Mouse (Mus musculus) limb, embryonic 12.5 days (tissue): ENCODE results near the gene C2. TPM values are rescaled to one million over a fixed set of nuclear protein-coding genes. Genes with fewer than 3 reads are reported as not detected.

Source experiments
- ATAC-seq: fragments of 200-750 bp; cut with Nextera tagmentation; 2 replicates; pipeline ENCODE4 v1.8.0; 2017; ENCODE audit warnings: low read depth, moderate TSS enrichment; ENCODE audit not compliant: insufficient number of reproducible peaks, insufficient read depth, low FRiP score, low TSS enrichment
- H3K27ac ChIP-seq: fragments of 300-500 bp; sonication (generic); 2 replicates; pipeline ENCODE4 v1.5.1; 2016; ENCODE audit warnings: mild to moderate bottlenecking, moderate library complexity
- H3K27me3 ChIP-seq: fragments of 300-500 bp; sonication (generic); 2 replicates; pipeline ENCODE4 v1.6.1; 2016; ENCODE audit warnings: mild to moderate bottlenecking, moderate library complexity
- H3K36me3 ChIP-seq: fragments of 300-500 bp; sonication (generic); 2 replicates; pipeline ENCODE4 v1.6.1; 2016; ENCODE audit warnings: mild to moderate bottlenecking, moderate library complexity
- H3K4me1 ChIP-seq: fragments of 300-500 bp; sonication (generic); replicated peaks from 2 replicates; pipeline ENCODE4 v1.6.1; 2016
- H3K4me2 ChIP-seq: fragments of 300-500 bp; sonication (generic); 2 replicates; pipeline ENCODE4 v1.6.1; 2016; ENCODE audit warnings: mild to moderate bottlenecking, moderate library complexity
- H3K4me3 ChIP-seq: fragments of 300-500 bp; sonication (generic); replicated peaks from 2 replicates; pipeline ENCODE4 v1.5.1; 2016; ENCODE audit warnings: mild to moderate bottlenecking
- H3K9ac ChIP-seq: fragments of 300-500 bp; sonication (generic); replicated peaks from 2 replicates; pipeline ENCODE4 v1.6.1; 2016; ENCODE audit warnings: mild to moderate bottlenecking, moderate library complexity
- H3K9me3 ChIP-seq: fragments of 300-500 bp; sonication (generic); 2 replicates; pipeline ENCODE4 v1.6.1; 2016; ENCODE audit warnings: mild to moderate bottlenecking, moderate library complexity
- WGBS: fragments of 180-500 bp; shearing (Covaris S2); methylation state at CpG from one replicate; pipeline ENCODE4 v1.1.7; 2016; 5-methylcytosine and 5-hydroxymethylcytosine counted together
- polyA plus RNA-seq: library from polyadenylated mRNA; unstranded; fragments of >200 nt; fragmentation: Nextera tagmentation; extraction: Ambion mirVana; gene quantifications from 2 replicates; pipeline ENCODE4 v1.2.1, GENCODE M21; 2016

Gene C2
- 0.84 and 1.1 TPM in 2 replicates for polyA plus RNA-seq

DNA sequence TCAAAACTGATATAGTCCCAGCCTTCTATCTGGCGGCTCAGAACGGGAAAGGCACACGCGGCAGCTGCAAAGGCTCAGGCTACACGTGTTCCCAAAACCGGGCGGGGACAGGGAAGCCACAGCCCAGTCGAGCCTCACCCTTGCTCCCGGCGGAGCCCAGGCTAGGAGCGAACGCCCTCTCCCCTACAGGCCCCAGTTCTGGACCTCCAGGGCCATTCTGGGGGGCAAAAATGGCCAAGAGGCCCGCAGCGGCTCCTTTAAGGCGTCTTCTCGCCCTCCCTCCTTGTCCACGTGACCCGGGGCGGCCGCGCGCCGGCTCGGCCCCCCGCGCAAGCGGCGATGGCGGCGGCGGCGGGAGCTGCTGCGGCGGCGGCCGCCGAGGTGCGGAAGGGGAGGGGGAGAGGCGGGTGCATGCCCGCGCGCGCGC is at the start of gene C2, which contains the start of gene Ehmt2:
TSS of gene C2 (minus strand) at position 106 of the 427 bp plus-strand sequence.
TSS of gene Ehmt2 (plus strand) at position 310 of the 427 bp plus-strand sequence.
- no peak for ATAC-seq
- Histone ChIP-seq H3K4me1 (peaks cover 45% of the 10 kb centered on the region), H3K27me3 (no peaks in the 10 kb centered on the region), H3K9ac (peak within 1 kb of the TSS; percentile 98), H3K4me3 (peak within 1 kb of the TSS; percentile 99), H3K4me2 (peak within 1 kb of the TSS; percentile 91), H3K27ac (peak within 1 kb of the TSS; percentile 97), H3K9me3 (no peaks in the 10 kb centered on the region), H3K36me3 (peaks cover 34% of the 10 kb centered on the region)
- under 1% methylated on average over 28 of the region's 44 CpGs for WGBS

DNA sequence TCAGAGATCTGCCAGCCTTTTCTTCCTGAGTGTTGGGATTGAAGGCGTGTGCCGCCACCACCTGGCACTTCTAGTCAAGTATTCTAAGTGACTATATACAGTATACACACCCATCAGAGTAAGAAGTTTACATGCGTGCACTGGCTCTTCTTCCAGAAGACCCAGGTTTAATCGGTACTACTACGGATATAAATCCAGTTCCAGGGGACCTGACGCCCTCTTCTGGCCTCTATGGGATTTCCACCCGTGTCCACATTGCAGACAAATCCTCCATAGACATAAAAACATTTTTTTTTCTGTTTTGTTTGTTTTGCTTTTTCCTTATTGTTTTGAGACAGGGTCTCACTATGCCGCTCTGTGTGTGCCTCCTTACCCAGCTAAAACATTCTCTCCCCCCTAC is 49.5 kb upstream of the C2 start:
- no peak overlapping the region for H3K9ac ChIP-seq
- H3K4me1 ChIP-seq: peaks cover 9% of the 10 kb centered on the region
- no peaks in the 10 kb centered on the region for H3K9me3 ChIP-seq
- WGBS: 25% methylated on average over 8 of the region's 8 CpGs
- H3K27me3 ChIP-seq: no peaks in the 10 kb centered on the region
- peaks cover 22% of the 10 kb centered on the region for H3K36me3 ChIP-seq
- H3K4me2 ChIP-seq: no peak overlapping the region
- ATAC-seq: no peak
- H3K4me3 ChIP-seq: no peak overlapping the region
- H3K27ac ChIP-seq: no peak overlapping the region

DNA sequence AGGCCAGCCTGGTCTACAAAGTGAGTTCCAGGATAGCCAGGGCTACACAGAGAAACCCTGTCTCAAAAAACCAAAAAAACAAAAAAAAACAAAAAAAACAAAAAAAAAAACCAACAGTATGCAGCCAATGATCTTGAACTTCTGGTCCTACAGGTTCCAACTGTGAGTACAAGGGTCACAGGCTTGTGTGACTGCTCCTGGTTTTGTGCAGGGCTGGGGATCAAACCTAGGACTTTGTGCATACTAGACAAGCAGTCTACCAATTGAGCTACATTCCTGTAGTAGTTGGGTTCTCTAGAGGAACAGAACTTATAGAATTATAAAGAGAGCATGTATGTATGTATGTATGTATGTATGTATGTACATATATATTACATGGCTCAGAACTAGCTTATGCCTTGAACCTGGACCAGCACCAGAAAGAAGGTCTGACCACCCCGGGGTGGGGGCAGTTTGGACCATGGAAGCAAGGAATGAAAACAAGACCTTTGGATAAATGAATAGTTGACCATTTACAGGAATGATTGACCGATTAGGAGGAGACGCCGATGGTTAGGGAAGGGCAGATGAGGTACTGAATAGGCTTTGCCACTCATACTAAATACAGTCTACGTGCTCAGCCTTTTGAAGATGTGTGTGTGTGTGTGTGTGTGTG is 48.5 kb upstream of the C2 start:
- peaks cover 13% of the 10 kb centered on the region for H3K4me1 ChIP-seq
- no peak overlapping the region for H3K9ac ChIP-seq
- H3K27ac ChIP-seq: no peak overlapping the region
- peaks cover 22% of the 10 kb centered on the region for H3K36me3 ChIP-seq
- no peak overlapping the region for H3K4me2 ChIP-seq
- no peak overlapping the region for H3K4me3 ChIP-seq
- ATAC-seq: no peak
- H3K27me3 ChIP-seq: no peaks in the 10 kb centered on the region
- WGBS: 85% methylated on average over 5 of the region's 5 CpGs
- H3K9me3 ChIP-seq: no peaks in the 10 kb centered on the region

DNA sequence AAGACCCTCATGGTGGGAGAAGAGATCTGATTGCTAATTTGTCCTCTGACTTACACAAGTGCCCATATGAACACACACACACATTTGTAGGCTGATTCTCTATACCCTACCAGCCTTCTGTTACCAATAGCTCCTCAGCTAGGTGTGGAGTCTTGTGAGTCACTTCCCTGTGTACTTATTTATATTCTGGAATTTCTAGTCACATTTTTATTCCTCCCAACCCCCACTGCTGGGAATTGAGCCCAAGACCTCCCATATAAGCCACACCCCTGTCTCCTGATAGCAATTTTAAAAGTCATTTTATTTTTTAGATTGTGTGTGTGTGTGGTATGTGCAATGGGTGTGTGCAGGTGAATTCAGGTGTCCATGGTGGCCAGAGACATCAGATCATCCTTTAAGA is 46.3 kb upstream of the C2 start:
- Histone ChIP-seq H3K9me3 (no peaks in the 10 kb centered on the region), H3K36me3 (peaks cover 1% of the 10 kb centered on the region), H3K27me3 (no peaks in the 10 kb centered on the region), H3K4me1 (peaks cover 7% of the 10 kb centered on the region), H3K4me3 (no peak overlapping the region), H3K27ac (no peak overlapping the region), H3K9ac (no peak overlapping the region), H3K4me2 (no peak overlapping the region)
- no peak for ATAC-seq

DNA sequence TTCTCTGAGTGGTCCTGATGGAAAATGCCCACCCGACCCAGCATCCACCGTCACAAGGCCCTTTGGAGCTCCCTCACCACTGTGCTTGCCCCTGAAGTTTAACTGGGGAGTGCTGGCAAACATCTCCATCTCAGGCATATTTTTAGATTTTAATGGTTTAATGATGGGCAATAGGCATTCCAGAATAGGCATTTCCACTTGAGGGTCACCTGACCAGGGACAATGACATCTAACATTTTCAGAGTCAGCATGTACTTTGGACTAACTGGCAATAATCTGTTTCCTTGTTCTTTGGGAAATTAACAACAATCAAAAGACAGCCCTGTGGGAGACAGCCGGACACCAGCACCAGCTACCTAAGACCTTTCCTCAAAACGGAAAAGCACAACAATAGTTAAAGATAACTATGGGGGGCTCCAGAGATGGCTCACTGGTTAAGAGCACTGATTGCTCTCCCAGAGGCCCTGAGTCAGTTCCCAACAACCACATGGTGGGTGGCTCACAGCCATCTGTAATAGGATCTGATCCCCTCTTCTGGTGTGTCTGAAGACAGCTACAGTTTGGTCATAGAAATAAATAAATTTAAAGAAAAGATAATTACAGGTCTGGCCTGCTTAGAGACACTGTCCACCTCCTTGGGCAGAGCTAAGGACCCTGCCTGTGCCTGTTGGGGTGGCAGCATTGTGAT is 45.2 kb upstream of the C2 start:
- Histone ChIP-seq H3K4me1 (peaks cover 7% of the 10 kb centered on the region), H3K4me2 (no peak overlapping the region), H3K4me3 (no peak overlapping the region), H3K27me3 (no peaks in the 10 kb centered on the region), H3K9me3 (no peaks in the 10 kb centered on the region), H3K36me3 (no peaks in the 10 kb centered on the region), H3K9ac (no peak overlapping the region), H3K27ac (no peak overlapping the region)
- ATAC-seq: no peak
- WGBS: 84% methylated on average over 4 of the region's 4 CpGs

DNA sequence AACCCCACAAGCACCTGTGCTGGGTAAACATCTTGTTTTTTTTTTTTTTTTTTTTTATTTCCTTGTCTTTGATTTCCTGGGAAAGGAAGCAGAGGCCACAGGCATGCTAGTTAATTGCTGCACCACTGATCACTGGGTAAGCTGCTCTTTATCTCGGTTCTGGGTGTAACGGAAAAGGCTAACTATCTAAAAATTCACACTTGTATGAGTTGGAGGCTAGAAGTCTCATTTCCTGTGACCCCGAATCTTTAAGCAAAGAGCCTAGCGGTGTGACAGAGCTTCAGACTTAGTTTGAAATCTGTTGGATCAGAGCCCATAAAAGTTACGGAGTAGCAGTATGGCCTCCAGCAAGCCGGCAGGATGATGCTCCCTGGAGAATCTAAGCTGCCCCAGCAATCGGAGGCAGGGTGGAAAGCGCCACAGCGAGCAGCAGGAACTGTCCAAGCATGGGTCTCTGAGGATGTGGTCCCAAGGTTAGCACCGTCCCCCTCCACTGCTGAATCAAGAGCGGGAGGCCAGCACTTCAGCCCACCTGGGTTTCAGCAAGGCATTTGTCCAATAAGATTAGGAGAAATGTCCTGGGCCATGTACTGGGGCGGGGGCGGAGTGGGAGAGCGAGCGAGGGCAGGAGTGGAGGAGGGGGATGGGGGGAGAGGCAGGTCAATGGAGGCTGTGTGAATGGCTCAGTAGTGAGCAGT is 43.4 kb upstream of the C2 start:
- H3K36me3 ChIP-seq: no peaks in the 10 kb centered on the region
- H3K9ac ChIP-seq: peak overlapping the region; percentile 49
- H3K4me2 ChIP-seq: peak overlapping the region; percentile 70
- 0 out of 2 replicates have a peak, but pooled peaks have one; percentile 58 for ATAC-seq
- H3K27me3 ChIP-seq: no peaks in the 10 kb centered on the region
- H3K9me3 ChIP-seq: no peaks in the 10 kb centered on the region
- peak overlapping the region; percentile 62; the same call in 1 of the 2 replicates for H3K27ac ChIP-seq
- peaks cover 7% of the 10 kb centered on the region for H3K4me1 ChIP-seq
- H3K4me3 ChIP-seq: peak overlapping the region; percentile 37
- 5% methylated on average over 15 of the region's 15 CpGs for WGBS

DNA sequence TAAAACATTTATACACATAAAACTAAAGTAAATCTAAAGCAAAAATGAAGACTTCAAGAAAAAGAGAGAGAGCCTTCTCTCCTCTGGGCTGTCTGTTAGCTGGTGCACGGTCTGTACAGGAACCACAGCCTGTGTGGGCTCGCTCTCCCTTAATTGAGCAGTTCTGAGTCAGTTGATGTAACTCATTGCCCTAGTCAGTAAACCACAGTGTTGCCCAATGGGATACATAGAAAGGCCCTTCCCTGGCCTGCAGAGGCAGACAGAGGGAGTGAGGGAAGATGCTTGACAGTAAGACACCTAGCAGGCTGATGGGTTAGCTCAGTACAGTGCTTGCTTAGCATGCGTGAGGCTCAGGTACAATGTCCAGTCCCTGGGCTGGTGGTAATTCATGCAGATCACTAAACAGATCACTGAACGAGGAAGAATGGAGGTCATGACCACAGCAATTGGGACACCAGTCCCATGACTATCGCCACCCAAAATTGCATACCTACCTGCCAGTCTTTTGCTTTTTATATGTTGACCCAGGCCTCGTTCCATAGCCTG is 40.0 kb upstream of the C2 start:
- no peak for ATAC-seq
- H3K4me1 ChIP-seq: peaks cover 7% of the 10 kb centered on the region
- 81% methylated on average over 6 of the region's 6 CpGs for WGBS
- H3K36me3 ChIP-seq: peaks cover 23% of the 10 kb centered on the region
- no peaks in the 10 kb centered on the region for H3K9me3 ChIP-seq
- no peak overlapping the region for H3K4me2 ChIP-seq
- no peak overlapping the region for H3K27ac ChIP-seq
- H3K9ac ChIP-seq: no peak overlapping the region
- H3K27me3 ChIP-seq: no peaks in the 10 kb centered on the region
- H3K4me3 ChIP-seq: no peak overlapping the region

DNA sequence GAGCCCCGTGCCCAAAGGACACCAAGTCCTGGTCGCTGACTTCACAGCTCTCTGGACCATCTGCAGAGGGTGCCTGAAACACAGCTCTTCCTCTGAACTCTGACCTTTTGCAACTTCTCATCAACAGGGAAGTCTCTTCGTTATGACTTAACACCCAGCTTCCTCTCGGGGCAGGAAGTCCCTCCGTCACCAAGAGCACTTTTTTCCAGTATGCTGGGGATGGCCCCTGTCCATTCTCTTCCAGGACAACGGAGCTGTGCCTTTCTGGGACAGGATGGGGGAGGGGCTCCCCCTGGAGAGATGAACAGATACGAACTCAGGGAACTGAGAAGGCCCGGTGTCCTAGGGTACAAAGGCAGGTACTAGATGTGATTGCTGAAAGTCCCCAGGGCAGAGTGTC is 36.8 kb upstream of the C2 start:
- Histone ChIP-seq H3K4me2 (no peak overlapping the region), H3K4me1 (peaks cover 8% of the 10 kb centered on the region), H3K27ac (no peak overlapping the region), H3K27me3 (no peaks in the 10 kb centered on the region), H3K9me3 (no peaks in the 10 kb centered on the region), H3K4me3 (no peak overlapping the region), H3K9ac (peak overlapping the region; percentile 31; the same call in 1 of the 2 replicates), H3K36me3 (peaks cover 23% of the 10 kb centered on the region)
- WGBS: 49% methylated on average over 8 of the region's 8 CpGs
- no peak for ATAC-seq

DNA sequence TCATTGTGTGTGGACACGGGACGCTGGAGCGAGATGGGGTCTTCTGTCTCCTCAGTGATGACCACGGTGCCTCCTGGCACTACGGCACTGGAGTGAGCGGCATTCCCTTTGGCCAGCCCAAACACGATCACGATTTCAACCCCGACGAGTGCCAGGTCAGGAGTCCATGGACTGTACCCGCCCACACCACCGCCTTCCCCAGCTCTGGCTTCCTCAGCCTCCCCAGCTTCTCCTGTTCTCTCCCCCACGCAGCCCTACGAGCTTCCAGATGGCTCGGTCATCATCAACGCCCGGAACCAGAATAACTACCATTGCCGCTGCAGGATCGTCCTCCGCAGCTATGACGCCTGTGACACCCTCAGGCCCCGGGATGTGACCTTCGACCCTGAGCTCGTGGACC is 36.0 kb upstream of the C2 start:
- WGBS: 68% methylated on average over 24 of the region's 24 CpGs
- Histone ChIP-seq H3K4me3 (no peak overlapping the region), H3K9me3 (no peaks in the 10 kb centered on the region), H3K4me2 (no peak overlapping the region), H3K4me1 (peaks cover 8% of the 10 kb centered on the region), H3K27me3 (no peaks in the 10 kb centered on the region), H3K36me3 (peaks cover 23% of the 10 kb centered on the region), H3K27ac (no peak overlapping the region), H3K9ac (0 out of 2 replicates have a peak overlapping the region, but pooled peaks have one; percentile 23)
- ATAC-seq: no peak

DNA sequence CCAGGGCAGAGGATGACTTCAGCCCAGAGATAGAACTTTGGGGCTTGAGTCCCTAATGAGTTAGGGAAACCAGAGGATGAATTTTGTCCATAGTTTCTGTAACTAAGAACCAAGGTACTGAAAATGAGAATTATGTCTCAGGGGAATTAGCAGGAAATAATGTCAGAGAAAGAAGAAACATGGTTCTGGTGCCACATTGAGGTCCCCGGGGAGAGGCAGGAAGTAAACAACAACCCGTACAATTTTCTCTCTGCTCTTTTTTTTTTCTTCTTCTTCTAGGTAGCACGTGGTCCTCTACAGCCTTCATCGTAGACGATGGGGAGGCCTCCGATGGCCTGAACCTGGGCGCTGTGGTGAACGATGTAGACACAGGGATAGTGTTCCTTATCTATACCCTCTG is 34.2 kb upstream of the C2 start:
- no peaks in the 10 kb centered on the region for H3K27me3 ChIP-seq
- peak overlapping the region; percentile 98 for H3K4me2 ChIP-seq
- peak overlapping the region; percentile 71 for H3K4me3 ChIP-seq
- H3K9ac ChIP-seq: peak overlapping the region; percentile 75; the same call in 1 of the 2 replicates
- H3K4me1 ChIP-seq: peaks cover 8% of the 10 kb centered on the region
- no peak for ATAC-seq
- no peak overlapping the region for H3K27ac ChIP-seq
- 91% methylated on average over 8 of the region's 8 CpGs for WGBS
- no peaks in the 10 kb centered on the region for H3K9me3 ChIP-seq
- peaks cover 23% of the 10 kb centered on the region for H3K36me3 ChIP-seq

DNA sequence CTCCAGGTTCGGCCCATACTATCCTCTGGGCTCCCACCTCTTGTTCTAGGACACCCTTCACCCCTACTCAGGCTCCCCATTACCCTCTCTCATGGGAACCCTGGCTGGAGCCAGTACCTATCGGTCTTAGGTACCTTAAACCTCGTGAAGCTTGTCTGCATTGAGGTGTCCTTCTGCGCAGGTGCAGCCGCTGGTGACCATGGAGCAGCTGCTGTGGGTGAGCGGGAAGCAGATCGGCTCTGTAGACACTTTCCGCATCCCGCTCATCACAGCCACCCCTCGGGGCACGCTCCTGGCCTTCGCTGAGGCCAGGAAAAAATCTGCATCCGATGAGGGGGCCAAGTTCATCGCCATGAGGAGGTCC is 33.7 kb upstream of the C2 start:
- H3K9ac ChIP-seq: peak overlapping the region; percentile 75
- no peak overlapping the region for H3K27ac ChIP-seq
- no peaks in the 10 kb centered on the region for H3K9me3 ChIP-seq
- WGBS: 11% methylated on average over 14 of the region's 14 CpGs
- peak overlapping the region; percentile 98 for H3K4me2 ChIP-seq
- H3K4me3 ChIP-seq: peak overlapping the region; percentile 71
- H3K36me3 ChIP-seq: peaks cover 23% of the 10 kb centered on the region
- peaks cover 8% of the 10 kb centered on the region for H3K4me1 ChIP-seq
- no peaks in the 10 kb centered on the region for H3K27me3 ChIP-seq
- ATAC-seq: no peak
